Mouse (Mus musculus): ENCODE data around the gene Ctc1. TPM values are rescaled to one million over a fixed set of nuclear protein-coding genes. Genes with fewer than 3 reads are reported as not detected.

The Ctc1 gene
- polyA plus RNA-seq, 1 experiment, result 20.0 TPM

- TF ChIP-seq POLR2A (IDR thresholded peaks at IDR 0.05; ENCODE audit: low read depth, low read length) (no peak; the same call in 1 of the 2 replicates), CTCF (IDR thresholded peaks at IDR 0.05; ENCODE audit: extremely low read depth, insufficient read length, insufficient replicate concordance, low read depth, low read length) (no peak)
- H3K27ac ChIP-seq (ENCODE audit: insufficient read depth, low read depth, low read length), result peak overlapping the region; percentile 5; the same call in 1 of the 2 replicates
- peaks cover 9% of the 10 kb centered on the region; the same call in 1 of the 2 replicates for H3K4me1 ChIP-seq (ENCODE audit: control insufficient read depth, insufficient read depth, insufficient read length, low read length)
- peaks cover 5% of the 10 kb centered on the region; the same call in 1 of the 2 replicates for H3K36me3 ChIP-seq (ENCODE audit: control insufficient read depth, insufficient read depth, low read length)
- WGBS, result 8% methylated on average over 20 of the region's 20 CpGs
- peak overlapping the region; percentile 69 for H3K4me3 ChIP-seq (ENCODE audit: low read depth, low read length)
- H3K27me3 ChIP-seq (ENCODE audit: control insufficient read depth, insufficient read depth, low read length), result no peaks in the 10 kb centered on the region
Measured at GRCm38 (mm10) chr11:69036486-69037230, 20.9 kb downstream of the Ctc1 start.

GRCm38 (mm10) chr11:69037231-69038061 is 21.7 kb downstream of the Ctc1 start:
- no peak for TF ChIP-seq CTCF (IDR thresholded peaks at IDR 0.05; ENCODE audit: extremely low read depth, insufficient read length, insufficient replicate concordance, low read depth, low read length)
- no peak for TF ChIP-seq POLR2A (IDR thresholded peaks at IDR 0.05; ENCODE audit: low read depth, low read length)
- Histone ChIP-seq H3K4me1 (ENCODE audit: control insufficient read depth, insufficient read depth, insufficient read length, low read length) (peaks cover 9% of the 10 kb centered on the region; the same call in 1 of the 2 replicates), H3K27me3 (ENCODE audit: control insufficient read depth, insufficient read depth, low read length) (no peaks in the 10 kb centered on the region), H3K4me3 (ENCODE audit: low read depth, low read length) (peak overlapping the region; percentile 69), H3K36me3 (ENCODE audit: control insufficient read depth, insufficient read depth, low read length) (peaks cover 5% of the 10 kb centered on the region; the same call in 1 of the 2 replicates), H3K27ac (ENCODE audit: insufficient read depth, low read depth, low read length) (peak overlapping the region; percentile 5; the same call in 1 of the 2 replicates)
- under 1% methylated on average over 34 of the region's 34 CpGs for WGBS

- no peak for TF ChIP-seq POLR2A (IDR thresholded peaks at IDR 0.05; ENCODE audit: low read depth, low read length)
- no peak for TF ChIP-seq CTCF (IDR thresholded peaks at IDR 0.05; ENCODE audit: extremely low read depth, insufficient read length, insufficient replicate concordance, low read depth, low read length)
- H3K27me3 ChIP-seq (ENCODE audit: control insufficient read depth, insufficient read depth, low read length), result no peaks in the 10 kb centered on the region
- WGBS, result 83% methylated on average over 5 of the region's 5 CpGs
Measured at GRCm38 (mm10) chr11:69038173-69038572, 22.5 kb downstream of the Ctc1 start.

GRCm38 (mm10) chr11:69045531-69046394 is 30.1 kb downstream of the Ctc1 start, which contains the start of gene Aurkb:
Aurkb (plus strand) TSS chr11:69045647.
- Histone ChIP-seq H3K4me3 (ENCODE audit: low read depth, low read length) (peak within 1 kb of the TSS; percentile 95), H3K4me1 (ENCODE audit: control insufficient read depth, insufficient read depth, insufficient read length, low read length) (peaks cover 3% of the 10 kb centered on the region; the same call in 1 of the 2 replicates), H3K36me3 (ENCODE audit: control insufficient read depth, insufficient read depth, low read length) (peaks cover 4% of the 10 kb centered on the region; the same call in 1 of the 2 replicates), H3K27ac (ENCODE audit: insufficient read depth, low read depth, low read length) (peak within 1 kb of the TSS; percentile 58), H3K27me3 (ENCODE audit: control insufficient read depth, insufficient read depth, low read length) (no peaks in the 10 kb centered on the region)
- TF ChIP-seq CTCF (IDR thresholded peaks at IDR 0.05; ENCODE audit: extremely low read depth, insufficient read length, insufficient replicate concordance, low read depth, low read length) (no peak), POLR2A (IDR thresholded peaks at IDR 0.05; ENCODE audit: low read depth, low read length) (no peak)
- WGBS, result under 1% methylated on average over 54 of the region's 54 CpGs

More at GRCm38 (mm10) chr11:69038173-69038572, 22.5 kb downstream of the Ctc1 start:
- H3K27ac ChIP-seq (ENCODE audit: insufficient read depth, low read depth, low read length), result no peak overlapping the region
- no peak overlapping the region for H3K4me3 ChIP-seq (ENCODE audit: low read depth, low read length)
- H3K36me3 ChIP-seq (ENCODE audit: control insufficient read depth, insufficient read depth, low read length), result peaks cover 2% of the 10 kb centered on the region; the same call in 1 of the 2 replicates
- peaks cover 9% of the 10 kb centered on the region; the same call in 1 of the 2 replicates for H3K4me1 ChIP-seq (ENCODE audit: control insufficient read depth, insufficient read depth, insufficient read length, low read length)

- no peak for TF ChIP-seq POLR2A (IDR thresholded peaks at IDR 0.05; ENCODE audit: low read depth, low read length)
- no peak for TF ChIP-seq CTCF (IDR thresholded peaks at IDR 0.05; ENCODE audit: extremely low read depth, insufficient read length, insufficient replicate concordance, low read depth, low read length)
- H3K36me3 ChIP-seq (ENCODE audit: control insufficient read depth, insufficient read depth, low read length), result peaks cover 6% of the 10 kb centered on the region; the same call in 1 of the 2 replicates
- peaks cover 3% of the 10 kb centered on the region; the same call in 1 of the 2 replicates for H3K4me1 ChIP-seq (ENCODE audit: control insufficient read depth, insufficient read depth, insufficient read length, low read length)
- peak overlapping the region; percentile 41 for H3K4me3 ChIP-seq (ENCODE audit: low read depth, low read length)
- WGBS, result 7% methylated on average over 9 of the region's 9 CpGs
- H3K27me3 ChIP-seq (ENCODE audit: control insufficient read depth, insufficient read depth, low read length), result no peaks in the 10 kb centered on the region
- no peak overlapping the region for H3K27ac ChIP-seq (ENCODE audit: insufficient read depth, low read depth, low read length)
Measured at GRCm38 (mm10) chr11:69046395-69046774, 30.7 kb downstream of the Ctc1 start.

- WGBS, result 82% methylated on average over 12 of the region's 12 CpGs
Measured at GRCm38 (mm10) chr11:69047592-69047991, 31.9 kb downstream of the Ctc1 start.

More at GRCm38 (mm10) chr11:69047592-69047991, 31.9 kb downstream of the Ctc1 start:
- Histone ChIP-seq H3K27ac (ENCODE audit: insufficient read depth, low read depth, low read length) (no peak overlapping the region), H3K36me3 (ENCODE audit: control insufficient read depth, insufficient read depth, low read length) (peaks cover 6% of the 10 kb centered on the region; the same call in 1 of the 2 replicates), H3K4me1 (ENCODE audit: control insufficient read depth, insufficient read depth, insufficient read length, low read length) (peaks cover 3% of the 10 kb centered on the region; the same call in 1 of the 2 replicates), H3K4me3 (ENCODE audit: low read depth, low read length) (no peak overlapping the region), H3K27me3 (ENCODE audit: control insufficient read depth, insufficient read depth, low read length) (no peaks in the 10 kb centered on the region)
- TF ChIP-seq CTCF (IDR thresholded peaks at IDR 0.05; ENCODE audit: extremely low read depth, insufficient read length, insufficient replicate concordance, low read depth, low read length) (no peak), POLR2A (IDR thresholded peaks at IDR 0.05; ENCODE audit: low read depth, low read length) (no peak)
